Mouse (Mus musculus): ENCODE results near the gene Tyrp1.

DNA sequence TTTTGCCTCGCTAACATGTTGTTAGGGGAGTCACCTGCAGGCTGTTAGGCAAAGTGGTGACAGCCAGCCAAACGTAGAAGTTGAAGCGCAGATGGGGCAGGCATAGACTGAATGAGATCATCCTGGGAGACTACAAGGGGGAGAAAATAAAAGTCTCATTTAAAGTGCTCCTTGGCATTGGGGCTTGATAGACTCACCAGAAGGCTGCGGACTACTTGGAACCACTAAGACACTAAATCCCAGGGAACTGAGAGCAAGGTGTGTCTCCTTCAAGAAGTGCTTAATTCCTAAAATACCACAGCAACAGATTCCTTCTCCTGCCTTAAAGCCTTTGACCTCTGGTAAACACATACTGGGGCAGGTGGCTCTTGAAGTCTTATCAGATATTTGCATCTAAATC lies 41.1 kb downstream of the Tyrp1 start:
- TF ChIP-seq TAL1 (IDR thresholded peaks at IDR 0.05; ENCODE audit: low read length) (no peak), GATA1 (IDR thresholded peaks at IDR 0.05; ENCODE audit: low read length) (no peak)
